Mouse (Mus musculus) lung, postnatal 0 days (tissue): ENCODE data around the gene Washc4. TPM values are rescaled to one million over a fixed set of nuclear protein-coding genes. Genes with fewer than 3 reads are reported as not detected.
A peak's percentile ranks its signal among the peaks of the same experiment; 100 is the strongest.

Source experiments
- ATAC-seq: fragments of 200-750 bp; cut with Nextera tagmentation; 2 replicates; pipeline ENCODE4 v1.8.0; 2017; ENCODE audit warnings: moderate library complexity
- DNase-seq: peaks from one replicate; pipeline ENCODE4 v3.0.0-alpha.2; 2016; ENCODE audit warnings: low spot score
- H3K27ac ChIP-seq: fragments of 300-500 bp; sonication (generic); 2 replicates; pipeline ENCODE4 v1.5.1; 2014; ENCODE audit warnings: antibody characterized with exemption, mild to moderate bottlenecking, low read length, mixed read lengths
- H3K27me3 ChIP-seq: fragments of 300-500 bp; sonication (generic); replicated peaks from 2 replicates; pipeline ENCODE4 v1.6.1; 2014; ENCODE audit warnings: low read length, mixed read lengths; ENCODE audit not compliant: insufficient read depth
- H3K36me3 ChIP-seq: fragments of 300-500 bp; sonication (generic); 2 replicates; pipeline ENCODE4 v1.6.1; 2014; ENCODE audit warnings: low read length, mixed read lengths; ENCODE audit not compliant: insufficient read depth
- H3K4me1 ChIP-seq: fragments of 300-500 bp; sonication (generic); 2 replicates; pipeline ENCODE4 v1.6.1; 2014; ENCODE audit warnings: antibody characterized with exemption, low read depth, low read length, mixed read lengths; ENCODE audit not compliant: insufficient read depth
- H3K4me2 ChIP-seq: fragments of 300-500 bp; sonication (generic); replicated peaks from 2 replicates; pipeline ENCODE4 v1.6.1; 2014; ENCODE audit warnings: low read depth, mild to moderate bottlenecking, low read length, moderate library complexity, mixed read lengths
- H3K4me3 ChIP-seq: fragments of 300-500 bp; sonication (generic); 2 replicates; pipeline ENCODE4 v1.5.1; 2014; ENCODE audit warnings: low read depth, low read length
- H3K9ac ChIP-seq: fragments of 300-500 bp; sonication (generic); replicated peaks from 2 replicates; pipeline ENCODE4 v1.6.1; 2014; ENCODE audit warnings: low read depth, mild to moderate bottlenecking
- H3K9me3 ChIP-seq: fragments of 300-500 bp; sonication (generic); 2 replicates; pipeline ENCODE4 v1.6.1; 2016; ENCODE audit warnings: low read length, mixed read lengths
- CTCF ChIP-seq: IDR thresholded peaks from 2 replicates; pipeline ENCODE4 v1.5.1; 2016; ENCODE audit warnings: antibody characterized with exemption, mild to moderate bottlenecking
- EP300 ChIP-seq: IDR thresholded peaks from 2 replicates; pipeline ENCODE4 v1.6.1; 2016; ENCODE audit warnings: antibody characterized with exemption, mild to moderate bottlenecking, control low read depth
- WGBS: fragments of 180-500 bp; shearing (Covaris S2); extraction: QIAGEN DNeasy Blood & Tissue Kit; methylation state at CpG from one replicate; pipeline ENCODE4 v1.1.7; 2014; 5-methylcytosine and 5-hydroxymethylcytosine counted together
- polyA plus RNA-seq: library from polyadenylated mRNA; unstranded; fragments of >200 nt; fragmentation: Nextera tagmentation; extraction: Ambion mirVana; gene quantifications from 2 replicates; pipeline ENCODE4 v1.2.1, GENCODE M21; 2015

Gene Washc4
- polyA plus RNA-seq, 1 experiment from 2014 or later: 28.3 TPM

GRCm38 (mm10) chr10:83530384-83530967 lies 13.1 kb upstream of the Washc4 start:
- TF ChIP-seq EP300 (no peak), CTCF (no peak)
- Histone ChIP-seq H3K27ac (no peak overlapping the region), H3K9me3 (no peaks in the 10 kb centered on the region), H3K4me2 (no peak overlapping the region), H3K27me3 (0 out of 2 replicates have a peak, but pooled peaks cover 7% of the 10 kb centered on the region), H3K36me3 (no peaks in the 10 kb centered on the region), H3K9ac (no peak overlapping the region), H3K4me1 (peaks cover 10% of the 10 kb centered on the region), H3K4me3 (no peak overlapping the region)
- no peak for DNase-seq
- WGBS: 86% methylated on average over 6 of the region's 6 CpGs
- ATAC-seq: no peak

- H3K27ac ChIP-seq: no peak overlapping the region
- no peak for TF ChIP-seq CTCF
- TF ChIP-seq EP300: no peak
- H3K4me1 ChIP-seq: peaks cover 10% of the 10 kb centered on the region
- H3K27me3 ChIP-seq: 0 out of 2 replicates have a peak, but pooled peaks cover 7% of the 10 kb centered on the region
- H3K4me3 ChIP-seq: peak overlapping the region; percentile 33
- no peaks in the 10 kb centered on the region for H3K36me3 ChIP-seq
- DNase-seq (peak; percentile 93), ATAC-seq (peak; percentile 89)
- under 1% methylated on average over 27 of the region's 27 CpGs for WGBS
- H3K9ac ChIP-seq: no peak overlapping the region
- H3K4me2 ChIP-seq: peak overlapping the region; percentile 70
- no peaks in the 10 kb centered on the region for H3K9me3 ChIP-seq
Measured at GRCm38 (mm10) chr10:83533258-83533909, 10.2 kb upstream of the Washc4 start.

GRCm38 (mm10) chr10:83533910-83534283 lies 9.7 kb upstream of the Washc4 start, which contains the start of gene Aldh1l2:
TSS of gene Aldh1l2 (minus strand) at chr10:83534140.
- peak within 1 kb of the TSS; percentile 70 for H3K4me2 ChIP-seq
- no peak within 1 kb of the TSS for H3K9ac ChIP-seq
- TF ChIP-seq CTCF (no peak), EP300 (no peak)
- no peaks in the 10 kb centered on the region for H3K36me3 ChIP-seq
- WGBS: under 1% methylated on average over 21 of the region's 21 CpGs
- DNase-seq (peak; percentile 86), ATAC-seq (peak; percentile 93)
- H3K27me3 ChIP-seq: 0 out of 2 replicates have a peak, but pooled peaks cover 7% of the 10 kb centered on the region
- H3K9me3 ChIP-seq: no peaks in the 10 kb centered on the region
- H3K27ac ChIP-seq: no peak within 1 kb of the TSS
- peaks cover 10% of the 10 kb centered on the region for H3K4me1 ChIP-seq
- H3K4me3 ChIP-seq: peak within 1 kb of the TSS; percentile 33

GRCm38 (mm10) chr10:83536436-83536835 lies 7.1 kb upstream of the Washc4 start:
- Histone ChIP-seq H3K36me3 (no peaks in the 10 kb centered on the region), H3K4me1 (peaks cover 10% of the 10 kb centered on the region), H3K9ac (no peak overlapping the region), H3K4me3 (no peak overlapping the region), H3K4me2 (no peak overlapping the region), H3K27me3 (0 out of 2 replicates have a peak, but pooled peaks cover 7% of the 10 kb centered on the region), H3K9me3 (no peaks in the 10 kb centered on the region), H3K27ac (no peak overlapping the region)
- ATAC-seq (no peak), DNase-seq (no peak)
- WGBS: 0% methylated on average over 1 of the region's 1 CpGs
- TF ChIP-seq CTCF: peak; percentile 28
- TF ChIP-seq EP300: no peak

DNA sequence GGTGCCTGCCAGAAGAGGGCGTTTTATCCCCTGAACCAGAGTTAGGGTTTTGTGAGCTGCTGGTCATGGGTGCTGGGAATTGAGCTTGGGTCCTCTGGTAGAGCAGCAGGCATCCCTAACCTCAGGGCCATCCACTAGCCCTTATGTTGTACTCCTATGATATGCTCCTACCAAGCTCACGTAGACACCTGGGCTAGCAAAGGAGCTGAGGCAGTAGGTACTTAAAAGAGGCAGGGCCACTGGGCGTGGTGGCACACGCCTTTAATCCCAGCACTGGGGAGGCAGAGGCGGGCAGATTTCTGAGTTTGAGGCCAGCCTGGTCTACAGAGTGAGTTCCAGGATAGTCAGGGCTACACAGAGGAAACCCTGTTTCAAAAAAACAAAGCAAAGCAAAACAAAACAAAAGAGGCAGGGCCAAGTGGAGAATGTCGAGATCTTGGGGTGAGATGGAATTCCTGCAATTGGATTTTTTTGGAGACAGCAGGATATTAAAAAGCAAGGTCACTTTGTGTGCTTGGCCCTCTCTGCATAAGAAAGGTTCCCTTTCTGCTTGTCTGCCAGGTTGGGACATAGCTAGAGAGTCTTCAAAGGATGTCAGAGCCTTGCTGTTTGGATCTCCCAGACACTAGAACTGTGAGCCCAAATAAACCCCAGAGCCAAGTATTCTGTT lies 4.1 kb upstream of the Washc4 start:
- ATAC-seq: no peak
- Histone ChIP-seq H3K27me3 (0 out of 2 replicates have a peak, but pooled peaks cover 3% of the 10 kb centered on the region), H3K36me3 (no peaks in the 10 kb centered on the region), H3K4me3 (no peak overlapping the region), H3K9ac (no peak overlapping the region), H3K4me1 (no peaks in the 10 kb centered on the region), H3K4me2 (no peak overlapping the region), H3K27ac (no peak overlapping the region), H3K9me3 (no peaks in the 10 kb centered on the region)
- 73% methylated on average over 6 of the region's 6 CpGs for WGBS
- no peak for DNase-seq
- no peak for TF ChIP-seq EP300
- no peak for TF ChIP-seq CTCF

GRCm38 (mm10) chr10:83540092-83540491 lies 3.5 kb upstream of the Washc4 start:
- Histone ChIP-seq H3K4me1 (no peaks in the 10 kb centered on the region; the same call in 1 of the 2 replicates), H3K9ac (no peak overlapping the region), H3K27me3 (no peaks in the 10 kb centered on the region), H3K36me3 (no peaks in the 10 kb centered on the region), H3K4me3 (no peak overlapping the region), H3K9me3 (no peaks in the 10 kb centered on the region), H3K27ac (no peak overlapping the region), H3K4me2 (no peak overlapping the region)
- TF ChIP-seq CTCF: no peak
- TF ChIP-seq EP300: no peak
- WGBS: 15% methylated on average over 3 of the region's 3 CpGs
- DNase-seq (no peak), ATAC-seq (no peak)
